Mouse (Mus musculus): ENCODE data around the gene Chd3. TPM values are rescaled to one million over a fixed set of nuclear protein-coding genes. Genes with fewer than 3 reads are reported as not detected.
A peak's percentile ranks its signal among the peaks of the same experiment; 100 is the strongest.
"Not testable (repeated sequence)": the region's sequence is repeated elsewhere in the genome, so short reads cannot be mapped to it uniquely, and the experiment has no call there.

Chd3 gene
- total RNA-seq, 1 experiment from 2014 or later, result 68.0 TPM

DNA sequence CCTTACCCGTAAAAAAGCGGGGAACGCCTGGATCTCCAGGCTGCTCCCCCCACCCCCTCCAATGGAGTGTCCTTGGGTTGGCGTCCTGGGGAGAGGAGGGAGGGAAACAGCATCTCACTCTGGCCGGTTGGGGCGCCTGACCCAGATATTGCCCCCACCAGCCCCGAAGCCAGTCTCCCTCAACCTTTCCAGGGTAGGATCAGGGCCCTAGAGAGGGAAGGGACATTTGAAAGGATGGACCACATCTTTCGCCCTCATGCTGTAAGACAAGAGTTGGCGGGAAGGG, 42.1 kb downstream of the Chd3 start:
- ATAC-seq (replicated peaks; ENCODE audit: low read depth, poor library complexity, severe bottlenecking), result no peak

GRCm38 (mm10) chr11:69326408-69327156, 42.6 kb downstream of the Chd3 start:
- no peak for ATAC-seq (replicated peaks; ENCODE audit: low read depth, poor library complexity, severe bottlenecking)

- peak; percentile 72 for ATAC-seq (replicated peaks; ENCODE audit: low read depth, poor library complexity, severe bottlenecking)
Measured at GRCm38 (mm10) chr11:69325628-69326407, 43.4 kb downstream of the Chd3 start, which contains the start of gene Kcnab3. Kcnab3 (plus strand) TSS chr11:69326258.

DNA sequence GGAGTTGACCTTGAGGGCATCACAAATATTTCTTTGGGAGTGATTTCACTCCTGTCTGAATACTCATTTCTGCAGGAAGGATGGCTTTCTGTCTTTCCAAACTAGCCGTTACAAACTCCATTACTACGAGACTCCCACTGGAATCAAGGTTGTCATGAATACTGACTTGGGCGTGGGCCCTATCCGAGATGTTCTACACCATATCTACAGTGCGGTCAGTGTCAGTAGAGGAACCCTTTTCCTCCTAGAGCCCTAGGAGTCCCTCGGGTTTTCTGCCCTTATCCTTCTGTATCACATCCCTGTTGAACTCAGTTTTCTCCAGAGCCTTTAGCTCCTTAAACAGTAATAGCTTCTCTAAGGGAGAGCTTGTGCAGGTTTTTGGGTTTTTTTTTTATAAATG, 44.5 kb downstream of the Chd3 start:
- no peak for ATAC-seq (replicated peaks; ENCODE audit: low read depth, poor library complexity, severe bottlenecking)

- ATAC-seq (replicated peaks; ENCODE audit: low read depth, poor library complexity, severe bottlenecking), result peak; percentile 86
Measured at GRCm38 (mm10) chr11:69323667-69324111, 45.5 kb downstream of the Chd3 start, which contains the start of the genes Cntrob and Trappc1. Cntrob (minus strand) TSS chr11:69323775. Trappc1 (plus strand) TSS chr11:69323980.

- ATAC-seq (replicated peaks; ENCODE audit: low read depth, poor library complexity, severe bottlenecking), result no peak
Measured at GRCm38 (mm10) chr11:69322693-69323471, 46.3 kb downstream of the Chd3 start.

- no peak for ATAC-seq (replicated peaks; ENCODE audit: low read depth, poor library complexity, severe bottlenecking)
Measured at GRCm38 (mm10) chr11:69322010-69322409, 47.2 kb downstream of the Chd3 start.

DNA sequence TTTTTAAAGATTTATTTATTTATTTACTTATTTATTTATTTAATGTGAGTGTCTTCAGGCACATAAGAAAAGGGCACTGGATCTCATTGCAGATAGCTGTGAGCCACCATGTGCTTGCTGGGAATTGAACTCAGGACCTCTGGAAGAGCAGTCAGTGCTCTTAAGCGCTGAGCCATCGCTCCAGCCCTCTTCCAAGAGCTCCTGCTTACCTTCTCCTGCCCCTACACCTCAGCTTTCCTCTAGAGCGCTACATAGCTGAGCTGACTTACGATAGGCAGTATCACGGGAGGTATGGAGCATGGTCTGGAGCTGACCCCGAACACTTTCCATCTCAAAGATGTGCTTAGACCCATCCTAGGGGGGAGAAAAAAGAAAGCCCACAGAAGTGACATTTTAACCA, 47.6 kb downstream of the Chd3 start:
- no peak for ATAC-seq (replicated peaks; ENCODE audit: low read depth, poor library complexity, severe bottlenecking)

- ATAC-seq (replicated peaks; ENCODE audit: low read depth, poor library complexity, severe bottlenecking), result not testable (repeated sequence)
Measured at GRCm38 (mm10) chr11:69318000-69318399, 51.2 kb downstream of the Chd3 start.

DNA sequence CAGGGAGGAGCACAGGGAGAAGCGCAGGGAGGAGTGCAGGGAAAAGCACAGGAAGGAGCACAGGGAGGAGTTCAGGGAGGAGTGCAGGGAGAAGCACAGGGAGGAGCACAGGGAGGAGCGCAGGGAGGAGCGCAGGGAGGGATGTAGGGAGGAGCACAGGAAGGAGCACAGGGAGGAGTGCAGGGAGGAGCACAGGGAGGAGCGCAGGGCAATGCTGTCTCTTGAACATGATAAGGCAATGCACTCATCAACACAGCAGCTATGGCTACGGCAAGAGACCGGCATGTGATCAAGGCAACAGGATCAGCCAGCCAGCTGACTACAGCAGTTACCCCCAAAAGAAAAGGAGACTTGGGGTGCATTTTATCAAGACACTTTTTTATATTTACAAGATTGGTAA, 52.8 kb downstream of the Chd3 start:
- ATAC-seq (replicated peaks; ENCODE audit: low read depth, poor library complexity, severe bottlenecking), result no peak

DNA sequence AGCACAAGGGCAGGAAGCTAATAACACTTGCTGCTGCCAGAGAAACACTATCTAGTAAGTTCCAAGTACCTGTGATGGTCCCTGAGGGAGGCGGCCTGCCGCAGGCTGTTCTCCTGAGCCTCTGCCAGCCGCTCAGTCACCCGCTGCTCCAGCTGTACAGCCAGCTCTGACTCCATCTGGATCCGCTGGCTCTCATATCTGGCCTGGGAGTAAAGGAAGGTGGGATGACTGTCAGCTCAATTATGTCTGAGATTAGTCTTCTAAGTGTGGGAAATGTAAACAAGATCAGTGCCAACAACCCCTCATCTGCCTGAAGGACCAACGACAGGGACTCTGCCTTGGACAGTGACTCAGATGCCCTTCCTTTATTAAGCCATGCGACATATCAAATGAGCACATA, 57.9 kb downstream of the Chd3 start:
- ATAC-seq (replicated peaks; ENCODE audit: low read depth, poor library complexity, severe bottlenecking), result no peak

- ATAC-seq (replicated peaks; ENCODE audit: low read depth, poor library complexity, severe bottlenecking), result no peak
Measured at GRCm38 (mm10) chr11:69306039-69306438, 63.2 kb downstream of the Chd3 start.

GRCm38 (mm10) chr11:69305291-69305690, 63.9 kb downstream of the Chd3 start:
- ATAC-seq (replicated peaks; ENCODE audit: low read depth, poor library complexity, severe bottlenecking), result no peak

- ATAC-seq (replicated peaks; ENCODE audit: low read depth, poor library complexity, severe bottlenecking), result no peak
Measured at GRCm38 (mm10) chr11:69302817-69303216, 66.4 kb downstream of the Chd3 start.

DNA sequence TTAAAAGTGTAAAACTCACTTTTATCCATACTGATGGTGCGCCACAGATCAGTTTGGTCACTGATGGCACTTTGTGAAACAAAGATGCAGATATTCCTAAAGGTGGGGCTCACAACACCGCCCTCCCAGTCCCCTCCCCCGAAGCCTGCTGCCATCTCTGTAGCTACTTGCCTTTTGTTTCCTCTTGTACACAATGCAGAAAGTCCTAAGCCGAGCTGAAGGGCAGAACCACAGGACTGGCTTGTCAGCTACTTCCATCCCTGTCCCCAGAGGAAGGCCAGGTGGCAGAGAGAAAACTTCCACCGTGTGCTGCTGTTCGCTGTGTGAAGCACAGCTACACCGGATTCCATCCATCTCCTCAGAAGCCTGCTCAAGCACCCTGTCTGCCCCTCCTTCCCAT, 71.0 kb downstream of the Chd3 start:
- ATAC-seq (replicated peaks; ENCODE audit: low read depth, poor library complexity, severe bottlenecking), result no peak

GRCm38 (mm10) chr11:69297799-69298198, 71.4 kb downstream of the Chd3 start:
- no peak for ATAC-seq (replicated peaks; ENCODE audit: low read depth, poor library complexity, severe bottlenecking)

DNA sequence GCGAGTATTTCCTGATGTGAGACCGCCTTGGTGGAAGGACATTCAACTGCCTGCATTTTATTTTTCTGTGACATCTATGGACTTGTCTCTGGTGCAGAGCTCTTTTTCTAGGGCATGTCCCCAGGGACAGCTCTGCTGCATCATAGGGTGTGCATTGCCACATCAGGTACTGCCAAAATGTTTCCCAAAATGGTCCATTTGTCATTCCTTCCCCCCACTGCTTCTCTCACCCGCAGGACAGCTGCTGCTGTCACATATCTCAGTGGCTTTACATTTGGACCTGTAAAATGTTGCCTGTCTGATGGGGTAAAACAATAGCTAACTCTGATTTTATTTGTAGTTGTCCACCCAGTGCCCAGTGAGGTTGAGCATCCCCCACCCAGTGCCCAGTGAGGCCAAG, 73.9 kb downstream of the Chd3 start:
- ATAC-seq (replicated peaks; ENCODE audit: low read depth, poor library complexity, severe bottlenecking), result no peak

All from common myeloid progenitor, adult 5-6 weeks (primary cell).